Mouse (Mus musculus): ENCODE data around the gene Pou4f2. TPM values are rescaled to one million over a fixed set of nuclear protein-coding genes. Genes with fewer than 3 reads are reported as not detected.

The Pou4f2 gene
- not detected in 2 replicates for polyA plus RNA-seq (2015; fragmentation: Nextera tagmentation; extraction: Ambion mirVana)

DNA sequence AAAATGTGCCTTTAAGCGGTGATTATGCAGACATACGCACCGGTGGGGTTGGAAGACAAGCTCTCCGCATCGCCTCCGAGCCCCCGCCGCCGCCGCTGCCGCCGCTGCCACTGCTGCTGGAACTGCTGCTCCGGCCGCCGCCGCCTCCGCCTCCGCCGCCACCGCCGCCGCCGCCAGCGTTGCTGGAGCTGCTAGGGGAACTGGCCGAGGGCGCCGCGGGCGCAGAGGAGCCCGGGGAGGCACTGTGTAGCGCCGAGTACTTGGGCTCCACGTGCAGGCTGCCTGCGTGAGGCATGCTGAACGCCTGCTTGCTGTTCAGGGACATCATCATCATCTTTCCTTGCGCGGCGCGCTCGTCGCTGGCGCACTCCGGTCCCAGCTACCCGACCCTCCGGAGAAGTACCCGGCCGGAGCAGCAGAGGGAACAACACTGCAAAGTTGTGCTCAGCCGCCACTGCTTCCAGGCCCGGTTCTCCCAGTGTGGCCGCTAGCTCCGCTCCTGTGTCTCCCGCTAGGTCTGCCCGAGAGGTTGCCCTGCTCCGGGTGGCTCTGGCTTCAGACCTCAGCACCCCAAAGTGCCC is at the start of gene Pou4f2:
TSS of gene Pou4f2 (minus strand) at position 575 of the 581 bp plus-strand sequence.

Other genes with a start within 250 kb of the Pou4f2 start
- not detected in 2 replicates for gene Ttc29, start 223.3 kb downstream of the Pou4f2 start, polyA plus RNA-seq (2015; fragmentation: Nextera tagmentation; extraction: Ambion mirVana)
- gene Rbmxl1, start 72.3 kb upstream of the Pou4f2 start, polyA plus RNA-seq (2015; fragmentation: Nextera tagmentation; extraction: Ambion mirVana): 77.9 and 91.5 TPM in 2 replicates
- gene Slc10a7, start 72.7 kb upstream of the Pou4f2 start, polyA plus RNA-seq (2015; fragmentation: Nextera tagmentation; extraction: Ambion mirVana): 12.9 and 13.8 TPM in 2 replicates